Mouse (Mus musculus) kidney, embryonic 14.5 days (tissue): ENCODE data around the gene Mief2. TPM values are rescaled to one million over a fixed set of nuclear protein-coding genes. Genes with fewer than 3 reads are reported as not detected.

Experiments used
- ATAC-seq: fragments of 200-750 bp; cut with Nextera tagmentation; 2 replicates; pipeline ENCODE4 v1.8.0; 2017; ENCODE audit warnings: moderate number of reproducible peaks, mild to moderate bottlenecking, moderate TSS enrichment, moderate library complexity; ENCODE audit not compliant: low FRiP score, low TSS enrichment
- H3K27ac ChIP-seq: fragments of 300-500 bp; sonication (generic); 2 replicates; pipeline ENCODE4 v1.5.1; 2014; ENCODE audit warnings: low read depth, mild to moderate bottlenecking, low read length, moderate library complexity, mixed read lengths
- H3K27me3 ChIP-seq: fragments of 300-500 bp; sonication (generic); 2 replicates; pipeline ENCODE4 v1.6.1; 2014; ENCODE audit warnings: mild to moderate bottlenecking, low read length; ENCODE audit not compliant: control insufficient read depth, insufficient read depth
- H3K36me3 ChIP-seq: fragments of 300-500 bp; sonication (generic); 2 replicates; pipeline ENCODE4 v1.6.1; 2014; ENCODE audit warnings: low read length, mixed read lengths; ENCODE audit not compliant: control insufficient read depth, insufficient read depth
- H3K4me1 ChIP-seq: fragments of 300-500 bp; sonication (generic); 2 replicates; pipeline ENCODE4 v1.6.1; 2014; ENCODE audit warnings: low read length, mixed read lengths; ENCODE audit not compliant: control insufficient read depth, insufficient read depth
- H3K4me2 ChIP-seq: fragments of 300-500 bp; sonication (generic); replicated peaks from 2 replicates; pipeline ENCODE4 v1.6.1; 2014; ENCODE audit warnings: low read depth, mild to moderate bottlenecking, low read length
- H3K4me3 ChIP-seq: fragments of 300-500 bp; sonication (generic); 2 replicates; pipeline ENCODE4 v1.5.1; 2014; ENCODE audit warnings: mild to moderate bottlenecking, low read length
- H3K9ac ChIP-seq: fragments of 300-500 bp; sonication (generic); 2 replicates; pipeline ENCODE4 v1.6.1; 2014; ENCODE audit warnings: low read depth, mild to moderate bottlenecking, low read length, moderate library complexity
- H3K9me3 ChIP-seq: fragments of 300-500 bp; sonication (generic); 2 replicates; pipeline ENCODE4 v1.6.1; 2016; ENCODE audit warnings: low read length; ENCODE audit not compliant: control insufficient read depth
- WGBS: fragments of 180-500 bp; shearing (Covaris S2); extraction: QIAGEN DNeasy Blood & Tissue Kit; methylation state at CpG from one replicate; pipeline ENCODE4 v1.1.7; 2014; 5-methylcytosine and 5-hydroxymethylcytosine counted together
- microRNA-seq: library from miRNA; unstranded; fragments of <30 nt; microRNA quantifications from one replicate; pipeline ENCODE4, GENCODE M21; 2016
- polyA plus RNA-seq: library from polyadenylated mRNA; unstranded; fragments of >200 nt; fragmentation: Nextera tagmentation; extraction: Ambion mirVana; gene quantifications from 2 replicates; pipeline ENCODE4 v1.2.1, GENCODE M21; 2014

Mief2 gene
- polyA plus RNA-seq, 1 experiment from 2014 or later, result 17.0 TPM

GRCm38 (mm10) chr11:60777801-60778370 is 49.7 kb downstream of the Mief2 start:
- Histone ChIP-seq H3K4me3 (peak overlapping the region; percentile 71), H3K9me3 (no peaks in the 10 kb centered on the region), H3K4me1 (peaks cover 45% of the 10 kb centered on the region), H3K9ac (peak overlapping the region; percentile 72), H3K27me3 (no peaks in the 10 kb centered on the region), H3K4me2 (peak overlapping the region; percentile 68), H3K36me3 (peaks cover 13% of the 10 kb centered on the region), H3K27ac (no peak overlapping the region)
- no peak for ATAC-seq
- WGBS, result 28% methylated on average over 16 of the region's 16 CpGs

- Histone ChIP-seq H3K9ac (no peak overlapping the region), H3K4me1 (peaks cover 44% of the 10 kb centered on the region), H3K36me3 (peaks cover 26% of the 10 kb centered on the region), H3K27ac (no peak overlapping the region), H3K9me3 (no peaks in the 10 kb centered on the region), H3K4me2 (peak overlapping the region; percentile 36), H3K4me3 (0 out of 2 replicates have a peak overlapping the region, but pooled peaks have one; percentile 5), H3K27me3 (no peaks in the 10 kb centered on the region)
- WGBS, result 90% methylated on average over 10 of the region's 10 CpGs
- no peak for ATAC-seq
Measured at GRCm38 (mm10) chr11:60779673-60780189, 51.5 kb downstream of the Mief2 start.

Small RNA genes within 50 kb of the gene (microRNA-seq; reads per million reads assigned to microRNA genes)
- gene Mir5100, result 2.3 reads per million, percentile 6 among the genes with 10 or more reads in this experiment

Other genes starting within 250 kb of the Mief2 start
- 39.8 and 44.3 TPM in 2 replicates for gene Alkbh5, start 192.0 kb upstream of the Mief2 start, polyA plus RNA-seq
- 40.8 and 69.0 TPM in 2 replicates for gene Llgl1, start 28.7 kb upstream of the Mief2 start, polyA plus RNA-seq
- 46.8 and 71.9 TPM in 2 replicates for gene Flii, start 1.1 kb upstream of the Mief2 start, polyA plus RNA-seq
- 13.7 and 21.5 TPM in 2 replicates for gene Top3a, start 49.0 kb downstream of the Mief2 start, polyA plus RNA-seq
- 5.2 and 8.2 TPM in 2 replicates for gene Smcr8, start 49.1 kb downstream of the Mief2 start, polyA plus RNA-seq
- 45.3 and 78.4 TPM in 2 replicates for gene Shmt1, start 83.3 kb downstream of the Mief2 start, polyA plus RNA-seq
- gene Dhrs7b, start 102.2 kb downstream of the Mief2 start, polyA plus RNA-seq, result 34.3 and 35.8 TPM in 2 replicates
- 72.8 and 72.9 TPM in 2 replicates for gene Tmem11, start 150.9 kb downstream of the Mief2 start, polyA plus RNA-seq
- gene Natd1, start 186.4 kb downstream of the Mief2 start, polyA plus RNA-seq, result 15.7 and 25.0 TPM in 2 replicates
- gene Map2k3, start 203.6 kb downstream of the Mief2 start, polyA plus RNA-seq, result 69.0 and 106 TPM in 2 replicates